In the genomic region with DNA sequence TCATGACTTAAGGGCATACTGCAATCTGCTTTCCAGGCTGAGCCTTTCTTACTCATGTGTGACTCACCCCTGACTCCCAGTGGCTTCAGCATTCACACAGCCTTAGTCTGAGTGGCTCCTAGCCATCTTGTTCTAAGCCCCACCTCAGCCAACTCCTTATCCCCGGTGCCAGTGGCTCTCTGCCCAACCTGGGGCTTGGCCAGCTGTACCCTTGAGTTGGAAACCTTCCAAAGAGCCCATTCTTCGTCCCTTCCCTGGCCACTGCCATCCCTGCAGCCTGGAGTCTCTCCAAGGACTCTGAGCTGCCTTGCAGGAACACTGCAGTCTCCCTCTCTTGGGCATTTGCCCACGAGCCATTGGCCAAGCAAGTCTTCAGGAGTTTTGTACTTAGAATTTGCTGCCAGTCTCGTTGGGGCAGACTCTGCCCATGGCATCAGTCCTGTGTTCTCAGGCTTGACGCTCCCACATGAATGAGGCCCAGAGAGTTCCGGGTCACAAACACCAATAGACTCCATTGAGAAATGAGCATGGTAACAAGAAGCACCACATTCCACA, we compare ENCODE assay signal across 8 mouse cellular contexts.
A peak's percentile ranks its signal among the peaks of the same experiment; 100 is the strongest.
DNase-seq lines count a peak whose midpoint lies in the region; ATAC-seq and TF ChIP-seq lines count a peak whose summit lies in the region.

No protein-coding gene starts in this region.

- no peak for TF ChIP-seq CTCF in brain, embryonic 14.5 days (IDR thresholded peaks at IDR 0.05; ENCODE audit: borderline replicate concordance, extremely low read depth, insufficient read depth, insufficient read length)

- no peak for TF ChIP-seq POLR2A in brain, embryonic 14.5 days (IDR thresholded peaks at IDR 0.05; ENCODE audit: borderline replicate concordance, extremely low read depth, insufficient read depth, insufficient read length, poor library complexity, severe bottlenecking)

- 57% methylated on average over 6 of the region's 6 CpGs for WGBS in kidney, embryonic 16.5 days

- intact Hi-C loops in left cerebral cortex, postnatal 4 days (cut with DNase I) = no loop called here

- no peaks in the 10 kb centered on the region for H3K36me3 ChIP-seq in kidney, embryonic 16.5 days (ENCODE audit: insufficient read depth, low read length)

- H3K4me3 ChIP-seq in kidney, embryonic 16.5 days (ENCODE audit: low read length) = no peak overlapping the region

- peak; percentile 69; the same call in 1 of the 2 replicates for ATAC-seq in kidney, embryonic 16.5 days (ENCODE audit: low FRiP score, low TSS enrichment)

- H3K9ac ChIP-seq in kidney, embryonic 16.5 days (replicated peaks; ENCODE audit: low read length) = no peak overlapping the region

- no peak overlapping the region for H3K27ac ChIP-seq in kidney, embryonic 16.5 days (ENCODE audit: low read length)

- H3K4me1 ChIP-seq in kidney, embryonic 16.5 days (ENCODE audit: insufficient read depth, low read length) = no peaks in the 10 kb centered on the region

- no peak overlapping the region for H3K4me2 ChIP-seq in kidney, embryonic 16.5 days (replicated peaks; ENCODE audit: low read depth, low read length)

- no peaks in the 10 kb centered on the region for H3K27me3 ChIP-seq in kidney, embryonic 16.5 days (ENCODE audit: insufficient read depth, low read length)

- H3K9me3 ChIP-seq in kidney, embryonic 16.5 days (ENCODE audit: low read length) = no peaks in the 10 kb centered on the region

- DNase-seq in Muller cell, postnatal 12 days (ENCODE audit: inconsistent ontology term) = peak; percentile 95
- peak; percentile 93 for DNase-seq in brain, embryonic 14.5 days (ENCODE audit: low read depth)
- peak; percentile 22 for DNase-seq in gastrocnemius, adult 18-20 months (ENCODE audit: low spot score)
- peak; percentile 93 for DNase-seq in left cerebral cortex, postnatal 4 days
- peak; percentile 56 for DNase-seq in right cerebral cortex, postnatal 14 days
- no peak for DNase-seq in spleen, postnatal 14 days (ENCODE audit: low spot score in 2 of 2)
- no peak for DNase-seq in natural killer cell, adult 2 months (ENCODE audit: low spot score in 2 of 2)

Comparison
In these comparisons a context has a peak if more than half of its experiments do, and no peak if none do; other contexts are left out.
1. DNase-seq: peak in Muller cell, postnatal 12 days (single experiment), brain, embryonic 14.5 days (single experiment), gastrocnemius, adult 18-20 months (single experiment), left cerebral cortex, postnatal 4 days (single experiment) and right cerebral cortex, postnatal 14 days (single experiment); none in spleen, postnatal 14 days (0 of 2) and natural killer cell, adult 2 months (0 of 2).